Mouse (Mus musculus): ENCODE results near the gene Nr1h2. TPM values are rescaled to one million over a fixed set of nuclear protein-coding genes. Genes with fewer than 3 reads are reported as not detected.

Gene Nr1h2
- total RNA-seq, 2 experiments from 2014 or later, result 28.9 to 31.1 TPM

- intact Hi-C loops (cut with DNase I), result loop anchor here (5.0 kb wide), 1 partner anchor 55 kb away; the partner anchor contains the start of genes Emc10 and Fam71e1
- DNase-seq, result no peak
Observed at GRCm38 (mm10) chr7:44552141-44552908, 1.4 kb downstream of the Nr1h2 start.

GRCm38 (mm10) chr7:44551731-44552130 lies 2.0 kb downstream of the Nr1h2 start:
- intact Hi-C loops (cut with DNase I), result loop anchor here (5.0 kb wide), 1 partner anchor 54 kb away; the partner anchor contains the start of genes Emc10 and Fam71e1
- no peak for DNase-seq

GRCm38 (mm10) chr7:44551301-44551700 lies 2.5 kb downstream of the Nr1h2 start:
- DNase-seq, result no peak
- intact Hi-C loops (cut with DNase I), result loop anchor here (5.0 kb wide), 1 partner anchor 54 kb away; the partner anchor contains the start of genes Emc10 and Fam71e1

GRCm38 (mm10) chr7:44550409-44550678 lies 3.4 kb downstream of the Nr1h2 start:
- DNase-seq, result no peak
- intact Hi-C loops (cut with DNase I), result loop anchor here (5.0 kb wide), 1 partner anchor 53 kb away; the partner anchor contains the start of genes Emc10 and Fam71e1

GRCm38 (mm10) chr7:44549621-44550408 lies 3.9 kb downstream of the Nr1h2 start:
- DNase-seq, result no peak

GRCm38 (mm10) chr7:44548497-44549087 lies 5.2 kb downstream of the Nr1h2 start, which contains the start of gene Pold1:
Gene Pold1, minus strand, starts transcription at chr7:44548849.
- intact Hi-C loops (cut with DNase I), result no loop called here
- peak; percentile 100 for DNase-seq

More at GRCm38 (mm10) chr7:44549621-44550408, 3.9 kb downstream of the Nr1h2 start:
- intact Hi-C loops (cut with DNase I), result loop anchor here (5.0 kb wide), 1 partner anchor 53 kb away; the partner anchor contains the start of genes Emc10 and Fam71e1

- DNase-seq, result no peak
- intact Hi-C loops (cut with DNase I), result no loop called here
Observed at GRCm38 (mm10) chr7:44547725-44548124, 6.0 kb downstream of the Nr1h2 start.

GRCm38 (mm10) chr7:44547041-44547440 lies 6.7 kb downstream of the Nr1h2 start:
- DNase-seq, result no peak
- intact Hi-C loops (cut with DNase I), result no loop called here

- DNase-seq, result no peak
- intact Hi-C loops (cut with DNase I), result no loop called here
Observed at GRCm38 (mm10) chr7:44546274-44546673, 7.5 kb downstream of the Nr1h2 start.

GRCm38 (mm10) chr7:44543071-44543470 lies 10.7 kb downstream of the Nr1h2 start:
- no peak for DNase-seq
- intact Hi-C loops (cut with DNase I), result no loop called here

- DNase-seq, result no peak
- intact Hi-C loops (cut with DNase I), result no loop called here
Observed at GRCm38 (mm10) chr7:44542555-44542954, 11.2 kb downstream of the Nr1h2 start.

- DNase-seq, result no peak
- intact Hi-C loops (cut with DNase I), result no loop called here
Observed at GRCm38 (mm10) chr7:44538756-44539624, 14.8 kb downstream of the Nr1h2 start.

GRCm38 (mm10) chr7:44537496-44537895 lies 16.3 kb downstream of the Nr1h2 start:
- DNase-seq, result peak in 1 of 2 experiments; percentile 10
- intact Hi-C loops (cut with DNase I), result no loop called here

GRCm38 (mm10) chr7:44537009-44537408 lies 16.7 kb downstream of the Nr1h2 start:
- DNase-seq, result no peak
- intact Hi-C loops (cut with DNase I), result no loop called here

GRCm38 (mm10) chr7:44536590-44536968 lies 17.2 kb downstream of the Nr1h2 start:
- no peak for DNase-seq
- intact Hi-C loops (cut with DNase I), result no loop called here

GRCm38 (mm10) chr7:44535657-44536589 lies 17.8 kb downstream of the Nr1h2 start:
- no peak for DNase-seq
- intact Hi-C loops (cut with DNase I), result no loop called here

GRCm38 (mm10) chr7:44534656-44535441 lies 18.9 kb downstream of the Nr1h2 start:
- intact Hi-C loops (cut with DNase I), result no loop called here
- no peak for DNase-seq

GRCm38 (mm10) chr7:44534242-44534641 lies 19.5 kb downstream of the Nr1h2 start:
- no peak for DNase-seq
- intact Hi-C loops (cut with DNase I), result no loop called here
